In the genomic region with DNA sequence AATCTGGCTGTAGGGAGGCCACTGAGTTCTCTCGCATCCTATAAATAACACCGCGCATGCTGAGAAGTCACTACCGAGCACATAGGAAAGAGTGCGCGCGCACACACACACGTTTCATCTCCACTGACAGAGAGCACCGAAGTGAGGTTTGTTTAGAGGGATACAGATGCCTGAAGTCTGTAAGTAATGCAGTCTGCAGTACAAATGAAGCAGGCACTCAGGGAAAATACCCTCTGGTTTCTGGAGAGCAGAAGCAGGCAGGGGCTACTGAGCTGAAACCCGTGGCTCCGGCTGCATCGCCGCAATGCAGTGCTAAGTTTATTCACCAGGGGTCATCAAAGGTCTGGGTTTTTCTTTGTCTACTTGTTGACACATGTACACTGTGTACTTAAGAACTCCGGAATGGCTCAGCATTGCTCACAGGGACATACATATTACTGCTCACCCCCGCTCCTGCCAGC, we compare ENCODE assay signal across 8 mouse cellular contexts.
DNase-seq lines count a peak whose midpoint lies in the region; ATAC-seq lines count a peak whose summit lies in the region.

No protein-coding gene starts in this region.

- ATAC-seq in megakaryocyte, adult 5-6 weeks (ENCODE audit: poor library complexity, severe bottlenecking), result no peak

- DNase-seq in adrenal gland, adult 18-20 months (ENCODE audit: low spot score in 2 of 2), result peak; percentile 47 to 58
- peak; percentile 60 to 81 for DNase-seq in cerebellum, postnatal 4 days (ENCODE audit: low spot score in 2 of 2)
- DNase-seq in gastrocnemius, postnatal 10 days, result peak; percentile 47
- DNase-seq in hindlimb bud, embryonic 11.5 days (ENCODE audit: extremely low spot score, low read depth, low spot score), result peak; percentile 50
- peak; percentile 70 for DNase-seq in left cerebral cortex, adult 11 months (ENCODE audit: low spot score)
- DNase-seq in lung, postnatal 36 days, result peak; percentile 75
- DNase-seq in right cerebral cortex, postnatal 25 days, result peak; percentile 63
